Mouse (Mus musculus) layer of hippocampus, postnatal 10 days (tissue): ENCODE data around the gene Sema3f. TPM values are rescaled to one million over a fixed set of nuclear protein-coding genes. Genes with fewer than 3 reads are reported as not detected.
A peak's percentile ranks its signal among the peaks of the same experiment; 100 is the strongest.

Source experiments
- DNase-seq, 2 experiments: peaks; one replicate each; pipeline ENCODE4 v3.0.0; 2021; ENCODE audit warnings: low spot score in 2 of 2
- total RNA-seq, 2 experiments: library from RNA; stranded (reverse); gene quantifications; 2 replicates each; pipeline ENCODE4 v1.2.3; 2021

The Sema3f gene
- total RNA-seq, 2 experiments from 2014 or later = 6.7 to 9.1 TPM

GRCm38 (mm10) chr9:107693433-107693987, 16.8 kb downstream of the Sema3f start:
- DNase-seq = no peak

- DNase-seq = no peak
Observed at GRCm38 (mm10) chr9:107692785-107693184, 17.5 kb downstream of the Sema3f start.

- no peak for DNase-seq
Observed at GRCm38 (mm10) chr9:107690391-107690790, 19.9 kb downstream of the Sema3f start.

GRCm38 (mm10) chr9:107688939-107689338, 21.3 kb downstream of the Sema3f start:
- DNase-seq = no peak

GRCm38 (mm10) chr9:107688415-107688814, 21.9 kb downstream of the Sema3f start:
- no peak for DNase-seq

- DNase-seq = peak; percentile 73 to 79
Observed at GRCm38 (mm10) chr9:107685231-107685981, 24.9 kb downstream of the Sema3f start.

GRCm38 (mm10) chr9:107682405-107682804, 27.9 kb downstream of the Sema3f start:
- no peak for DNase-seq

- no peak for DNase-seq
Observed at GRCm38 (mm10) chr9:107679501-107679900, 30.8 kb downstream of the Sema3f start, which contains the start of gene Gnat1. TSS of gene Gnat1 (minus strand) at chr9:107679712.

GRCm38 (mm10) chr9:107678861-107679260, 31.4 kb downstream of the Sema3f start:
- DNase-seq = no peak

- peak; percentile 82 to 86 for DNase-seq
Observed at GRCm38 (mm10) chr9:107677819-107678526, 32.3 kb downstream of the Sema3f start.

GRCm38 (mm10) chr9:107677091-107677784, 33.0 kb downstream of the Sema3f start:
- DNase-seq = no peak

- DNase-seq = no peak
Observed at GRCm38 (mm10) chr9:107676302-107676701, 34.0 kb downstream of the Sema3f start.

GRCm38 (mm10) chr9:107675671-107676301, 34.5 kb downstream of the Sema3f start:
- DNase-seq = peak; percentile 77 to 84

- DNase-seq = no peak
Observed at GRCm38 (mm10) chr9:107674609-107675429, 35.5 kb downstream of the Sema3f start.

- DNase-seq = no peak
Observed at GRCm38 (mm10) chr9:107670259-107670658, 40.0 kb downstream of the Sema3f start.

- DNase-seq = no peak
Observed at GRCm38 (mm10) chr9:107669480-107669945, 40.8 kb downstream of the Sema3f start, which contains the start of gene Slc38a3. TSS of gene Slc38a3 (minus strand) at chr9:107669530.

GRCm38 (mm10) chr9:107668916-107669315, 41.4 kb downstream of the Sema3f start:
- DNase-seq = no peak

- DNase-seq = no peak
Observed at GRCm38 (mm10) chr9:107668011-107668410, 42.3 kb downstream of the Sema3f start.

GRCm38 (mm10) chr9:107667219-107667618, 43.1 kb downstream of the Sema3f start:
- DNase-seq = peak; percentile 49 to 71

- no peak for DNase-seq
Observed at GRCm38 (mm10) chr9:107666751-107667205, 43.5 kb downstream of the Sema3f start.
